Mouse (Mus musculus): ENCODE measurements around the gene Gm43191.
"Not testable (repeated sequence)": the region's sequence is repeated elsewhere in the genome, so short reads cannot be mapped to it uniquely, and the experiment has no call there.

Gm43191 gene

DNA sequence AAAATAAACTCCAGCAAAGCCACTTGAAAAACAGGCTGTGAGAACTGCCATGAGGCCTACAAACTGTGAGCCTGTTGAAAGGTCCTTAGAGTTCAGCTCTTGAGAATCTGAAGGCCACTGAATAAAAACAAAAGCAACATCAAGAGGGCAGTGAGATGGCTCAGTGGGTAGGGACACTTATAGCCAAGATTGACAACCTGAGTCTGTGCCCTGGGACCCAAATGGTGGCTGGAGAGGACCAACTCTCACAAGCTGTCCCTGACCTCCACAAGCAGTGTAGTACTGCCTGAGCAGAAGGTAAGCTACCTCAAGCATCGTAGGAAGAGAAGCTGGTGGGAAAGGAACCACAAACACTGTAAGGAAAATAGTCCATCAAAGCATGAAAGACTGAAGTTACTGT is at the start of gene Gm43191:
Gm43191 (minus strand) TSS at position 101 of the 400 bp plus-strand sequence.
- in situ Hi-C loops (cut with MseI, MboI) = no loop called here

DNA sequence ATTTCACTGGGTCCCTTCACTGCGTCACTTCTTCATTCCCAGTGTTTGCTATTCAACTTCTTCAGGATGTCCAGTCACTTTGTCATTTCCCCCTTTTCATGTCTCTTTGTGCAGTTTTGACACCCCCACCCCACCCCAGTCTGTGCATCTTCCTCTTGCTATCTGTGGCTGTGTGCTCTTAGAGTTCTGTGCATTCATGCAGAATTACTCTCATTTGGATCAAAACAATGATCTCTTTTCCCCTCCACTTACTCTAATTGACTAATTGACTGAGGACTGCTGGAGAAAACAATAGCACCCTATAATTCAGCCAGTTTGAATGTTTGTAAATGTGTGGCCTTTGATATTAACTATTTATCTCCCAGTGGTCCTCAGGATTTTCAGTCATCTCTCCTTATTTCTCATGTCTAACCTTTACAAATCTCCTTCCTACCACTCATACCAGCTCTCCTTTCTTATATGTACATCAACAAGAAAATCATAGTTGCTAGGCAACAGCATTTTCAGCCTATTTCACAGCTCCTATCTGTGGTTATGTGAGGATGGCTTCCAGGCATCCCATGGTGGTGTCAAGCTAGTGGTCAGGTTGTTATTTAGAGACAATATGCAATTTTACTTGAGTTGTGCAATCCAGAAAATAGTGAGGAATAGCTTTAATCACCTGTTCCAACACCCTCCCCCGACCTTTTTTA is 48.6 kb upstream of the Gm43191 start:
- in situ Hi-C loops (cut with MseI, MboI) = no loop called here

DNA sequence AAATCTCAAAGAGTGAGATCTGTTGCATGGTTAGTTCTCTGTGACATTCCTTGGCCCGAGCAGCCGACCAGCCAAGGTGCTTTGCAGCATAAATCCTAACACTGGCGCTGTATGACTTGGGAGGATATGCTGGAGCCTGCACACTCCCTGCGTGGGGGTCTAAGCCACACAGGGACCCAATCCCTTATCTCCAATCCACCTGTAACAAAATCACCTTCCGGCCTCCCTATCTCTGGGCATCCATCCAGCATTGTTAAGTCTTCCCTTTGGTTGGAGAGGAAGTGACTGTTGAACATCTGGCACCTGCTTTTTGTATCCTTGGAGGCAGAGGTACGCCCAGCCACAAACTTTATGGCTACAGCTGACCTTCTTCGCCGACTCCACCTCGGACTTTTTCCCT is 45.7 kb upstream of the Gm43191 start:
- in situ Hi-C loops (cut with MseI, MboI) = no loop called here

DNA sequence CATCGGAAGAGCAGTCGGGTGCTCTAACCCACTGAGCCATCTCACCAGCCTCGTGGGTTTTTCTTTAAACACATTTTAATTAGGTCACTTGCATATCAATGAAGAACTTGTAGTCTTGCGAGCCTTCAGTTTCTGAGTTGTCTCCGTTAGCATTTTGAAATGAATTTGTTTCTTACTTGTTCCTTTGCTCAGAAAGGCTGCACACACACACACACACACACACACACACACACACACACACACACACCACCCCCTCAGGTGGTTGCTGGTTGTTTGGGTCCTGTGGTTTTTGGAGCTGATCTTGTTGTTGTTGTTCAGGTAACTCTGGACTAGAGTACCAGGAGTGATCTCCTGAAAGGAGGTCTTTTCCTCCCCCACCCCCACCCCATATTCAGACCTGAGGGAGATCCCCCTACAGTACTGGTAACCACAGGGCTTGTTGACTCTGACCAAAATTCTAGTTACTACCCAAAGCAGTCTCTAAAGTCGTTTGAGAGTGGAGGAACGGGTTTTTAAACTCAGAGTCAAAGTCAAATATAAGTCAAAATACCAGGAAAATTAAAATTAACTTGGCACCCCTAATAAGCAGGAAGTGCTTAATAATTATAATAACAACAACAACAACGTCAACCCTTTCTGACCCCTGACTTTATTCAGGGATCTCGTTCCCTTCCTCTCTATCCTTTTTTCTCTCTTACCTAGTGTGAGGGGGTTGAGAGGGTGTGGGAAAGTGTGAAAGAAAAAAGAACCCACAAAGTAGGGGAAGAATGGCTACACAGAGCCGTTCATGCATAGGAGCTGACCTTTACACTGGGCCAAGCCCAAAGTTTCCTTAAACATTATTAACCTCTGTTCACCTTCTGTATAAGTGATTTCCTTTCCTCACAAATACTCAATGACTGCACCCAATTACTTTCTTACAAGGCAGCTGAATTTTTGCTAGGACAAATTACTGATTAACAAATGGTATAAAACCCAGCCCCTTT is 42.7 kb upstream of the Gm43191 start:
- in situ Hi-C loops (cut with MseI, MboI) = no loop called here

DNA sequence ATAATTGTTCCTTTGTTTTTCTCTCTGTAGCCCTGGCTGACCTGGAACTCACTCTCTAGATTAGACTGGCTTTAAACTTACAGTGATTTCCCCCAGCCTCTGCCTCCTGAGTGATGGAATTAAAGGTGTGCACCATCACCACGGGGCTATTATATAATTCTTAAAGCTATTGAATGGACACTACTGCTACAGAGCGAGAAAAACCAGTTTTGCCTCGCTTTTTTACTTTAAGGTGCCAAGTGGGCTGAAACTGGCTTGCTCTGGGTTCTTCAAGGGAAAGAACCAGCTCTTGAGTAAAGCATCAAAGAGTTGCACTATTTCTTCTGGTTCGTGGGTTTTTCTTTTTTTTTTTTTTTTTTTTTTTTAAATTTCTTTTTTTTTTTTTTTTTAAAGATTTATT is 41.9 kb upstream of the Gm43191 start:
- in situ Hi-C loops (cut with MseI, MboI) = no loop called here

DNA sequence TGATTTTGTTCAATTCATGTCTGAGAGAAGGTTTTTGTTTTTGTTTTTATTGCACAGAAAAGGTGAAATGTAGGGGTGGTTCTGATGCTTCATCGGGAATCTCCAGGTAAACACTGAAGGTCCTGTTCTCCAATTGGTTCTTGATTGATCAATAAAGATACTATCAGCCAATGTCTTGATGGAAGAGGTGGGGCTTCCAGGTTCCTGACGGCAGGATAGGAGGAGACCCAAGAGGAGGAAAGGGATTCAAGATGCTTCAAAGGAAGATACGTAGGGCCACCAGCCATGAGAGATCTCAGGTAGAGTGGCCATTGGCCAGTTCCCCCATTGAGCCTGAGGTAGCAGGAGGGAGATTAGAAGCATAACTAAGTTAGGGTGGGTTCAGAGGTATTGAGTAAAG is 37.9 kb upstream of the Gm43191 start:
- in situ Hi-C loops (cut with MseI, MboI) = no loop called here

DNA sequence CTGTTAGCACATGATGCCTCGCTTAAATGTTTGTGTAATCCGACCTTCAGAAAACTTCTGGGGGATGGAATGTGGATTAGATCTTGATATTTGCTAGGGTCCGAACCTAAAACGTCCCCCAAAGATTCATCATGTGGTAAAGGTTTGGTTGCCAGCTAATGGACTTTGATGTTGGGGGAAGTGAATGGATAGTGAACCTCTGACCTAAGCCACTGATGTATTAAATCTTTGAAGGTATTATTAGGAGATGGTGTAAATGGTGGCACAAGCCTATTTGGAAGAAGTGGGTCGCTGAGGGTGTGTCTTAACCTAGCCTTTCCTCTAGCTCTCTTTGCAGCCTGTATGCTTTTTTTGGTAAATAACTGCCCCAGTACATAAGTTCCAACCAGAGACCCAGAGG is 32.0 kb upstream of the Gm43191 start:
- in situ Hi-C loops (cut with MseI, MboI) = no loop called here

DNA sequence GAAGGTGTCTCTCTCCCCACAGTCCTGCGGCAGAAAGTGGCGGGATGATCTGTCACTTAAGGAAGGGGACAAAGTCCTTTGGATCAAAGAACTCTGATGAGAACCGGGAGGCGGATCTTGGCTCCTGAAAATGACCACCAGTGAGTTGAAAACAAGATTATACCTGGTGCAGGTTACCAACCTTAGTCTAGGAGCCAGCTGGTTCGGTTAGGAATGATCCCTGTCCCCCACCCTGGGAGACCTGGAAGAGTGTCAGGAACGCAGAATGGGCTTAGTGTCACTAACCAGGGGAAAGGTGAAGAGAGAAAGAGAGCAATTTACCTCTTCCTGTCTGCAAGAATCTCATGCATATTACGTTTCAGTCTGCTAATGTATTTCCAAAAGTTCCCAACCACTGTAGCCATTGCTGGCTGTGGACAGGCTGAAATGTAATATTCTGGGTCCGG is 31.4 kb upstream of the Gm43191 start, which contains the start of gene Slc35a3:
Slc35a3 (minus strand) TSS at position 396 of the 446 bp plus-strand sequence.
- in situ Hi-C loops (cut with MseI, MboI) = no loop called here

DNA sequence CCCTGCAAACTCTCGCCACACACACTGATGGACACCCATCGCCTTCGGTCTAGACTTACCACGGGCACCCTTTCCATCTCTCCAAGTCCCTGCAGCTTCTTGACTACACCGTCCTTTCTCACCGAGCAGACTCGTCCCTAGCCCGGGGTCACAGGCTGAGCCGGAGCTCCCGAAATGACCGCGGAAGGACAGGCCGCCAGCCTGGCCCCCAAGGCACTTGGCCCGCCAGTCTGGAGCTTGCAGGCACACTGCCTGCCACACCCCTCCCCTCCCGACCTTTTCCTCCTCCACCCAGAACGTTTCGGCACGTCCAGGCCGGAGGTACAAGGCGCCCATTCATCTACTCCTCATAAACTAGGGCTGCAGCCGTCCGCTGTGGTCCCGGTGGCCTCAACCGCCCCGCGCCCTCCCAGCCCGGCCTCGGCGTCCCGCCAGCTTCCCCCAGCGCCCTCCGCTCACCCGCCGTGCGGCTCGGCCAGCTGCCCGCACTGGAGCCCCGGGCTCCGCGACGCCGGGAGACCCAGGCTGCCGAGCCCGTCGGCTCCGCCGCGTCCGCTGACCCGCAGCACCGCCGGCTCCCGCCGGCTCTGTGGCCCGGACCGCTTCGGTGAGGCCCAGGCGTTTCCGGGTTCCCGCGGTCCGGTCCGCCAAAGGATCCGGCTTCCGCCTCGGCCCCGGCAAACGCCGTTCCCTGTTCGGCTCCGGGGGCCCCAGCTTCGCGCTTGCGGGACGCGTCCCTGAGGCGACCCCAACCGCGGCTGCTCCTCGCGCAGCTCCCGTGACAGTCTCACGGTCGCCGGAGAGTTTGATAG is 30.8 kb upstream of the Gm43191 start:
- in situ Hi-C loops (cut with MseI, MboI) = no loop called here

DNA sequence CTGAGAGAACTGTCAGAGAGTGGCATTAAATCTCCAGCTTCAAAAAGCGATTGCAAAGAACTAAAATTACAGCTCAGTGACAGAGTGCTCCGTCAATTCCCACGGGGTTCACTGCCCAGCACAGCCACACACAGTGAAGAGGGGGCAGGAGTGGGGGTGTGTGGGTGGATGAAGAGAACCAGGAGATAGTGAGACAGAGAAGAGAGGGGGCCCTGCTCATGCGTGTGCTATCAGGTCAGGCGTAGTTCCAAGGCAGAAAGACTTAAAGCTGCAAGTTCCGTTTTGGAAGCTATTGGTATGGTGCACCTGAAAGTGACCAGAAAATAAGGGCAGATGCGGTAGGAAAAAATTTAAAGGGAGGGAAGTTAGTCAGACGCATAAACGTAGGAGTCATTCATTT is 29.9 kb upstream of the Gm43191 start:
- in situ Hi-C loops (cut with MseI, MboI) = no loop called here

DNA sequence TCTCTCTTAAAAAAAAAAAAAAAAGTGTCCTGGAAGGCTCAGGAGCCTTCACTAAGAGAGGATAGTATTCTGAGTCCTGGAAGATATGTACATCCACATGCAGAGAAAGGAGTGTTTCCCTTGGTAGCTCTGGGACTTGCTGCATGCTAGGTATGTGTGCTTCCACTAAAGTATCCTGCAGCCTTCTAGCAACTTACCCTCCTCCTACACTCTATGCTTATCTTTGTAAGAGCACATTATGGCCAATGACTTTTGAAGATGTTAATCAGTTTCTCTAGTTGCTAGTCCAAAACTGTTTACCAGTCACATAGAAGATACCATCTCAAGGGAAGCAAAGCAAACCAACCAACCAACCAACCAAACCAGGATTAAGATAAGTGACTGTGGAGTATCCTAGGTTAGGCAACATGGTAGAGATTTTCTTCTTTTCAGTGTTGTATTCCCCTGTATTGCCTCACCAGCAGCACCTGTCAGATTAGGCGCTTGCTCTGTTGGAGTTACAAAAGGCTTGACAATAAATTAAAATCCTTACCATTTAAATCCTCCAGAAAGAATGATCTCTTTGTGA is 24.7 kb upstream of the Gm43191 start:
- in situ Hi-C loops (cut with MseI, MboI) = no loop called here

DNA sequence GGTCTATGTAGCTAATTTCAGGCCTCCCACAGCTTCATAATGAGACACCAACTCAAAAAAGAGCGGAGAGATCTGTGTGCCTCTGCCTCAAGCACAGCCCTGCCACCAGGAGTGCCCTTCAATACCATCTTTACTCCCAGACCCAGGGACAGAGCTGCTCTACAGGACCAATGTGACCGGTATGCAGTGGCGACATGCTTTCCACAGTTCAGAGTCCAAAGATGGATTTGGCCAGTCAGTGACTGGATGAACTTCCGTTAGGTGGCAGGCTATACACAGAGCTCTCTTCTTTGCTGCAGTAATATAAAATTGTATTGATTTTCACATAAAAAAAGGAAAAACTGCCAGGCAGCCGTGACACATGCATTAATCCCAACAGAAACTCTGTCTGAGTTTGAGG is 22.8 kb upstream of the Gm43191 start:
- in situ Hi-C loops (cut with MseI, MboI) = no loop called here

DNA sequence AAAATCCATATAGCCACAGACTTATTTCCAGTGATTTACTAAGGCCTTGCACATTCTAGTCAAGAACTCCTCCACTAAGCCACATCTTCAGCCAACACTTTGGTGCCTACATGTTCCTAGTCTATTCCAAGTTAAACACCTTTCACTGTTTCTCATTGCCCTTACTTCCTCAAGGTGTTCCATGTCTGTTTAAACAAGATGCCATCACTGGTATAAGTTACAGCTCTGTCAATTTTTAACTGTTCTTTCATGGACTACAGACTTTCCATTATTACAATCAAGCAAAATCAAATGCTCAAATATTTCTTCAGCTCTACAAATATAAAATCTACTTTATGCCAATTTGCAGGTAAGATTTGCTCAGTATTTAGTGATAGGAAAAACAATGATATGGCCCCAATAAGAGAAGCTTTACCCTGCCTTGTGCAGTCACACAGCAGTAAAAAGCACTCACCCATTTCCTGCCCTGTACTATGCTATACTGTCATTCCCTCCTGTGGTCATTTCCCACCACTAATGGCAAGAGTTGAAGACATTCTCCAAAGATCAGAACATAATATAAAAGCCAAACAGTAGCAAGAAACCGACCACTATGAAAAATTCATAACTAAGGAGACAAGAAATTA is 21.7 kb upstream of the Gm43191 start:
- in situ Hi-C loops (cut with MseI, MboI) = no loop called here

DNA sequence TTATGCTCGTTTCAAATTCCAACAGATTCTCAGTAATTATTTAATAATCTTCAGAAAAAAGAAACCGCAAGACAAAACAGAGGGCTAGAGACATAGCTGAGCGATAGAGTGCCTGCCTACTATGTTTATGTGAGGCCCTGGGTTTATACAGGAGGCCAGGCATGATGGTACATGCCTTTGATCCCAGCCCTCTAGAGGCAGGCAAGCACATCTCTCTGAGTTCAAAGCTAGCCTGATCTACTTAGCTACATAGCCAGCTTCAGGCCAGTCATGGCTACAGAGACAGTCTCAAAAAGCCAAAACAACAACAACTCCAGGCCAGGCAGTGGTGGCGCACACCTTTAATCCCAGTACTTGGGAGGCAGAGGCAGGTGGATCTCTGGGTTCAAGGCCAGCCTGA is 20.5 kb upstream of the Gm43191 start:
- in situ Hi-C loops (cut with MseI, MboI) = no loop called here

DNA sequence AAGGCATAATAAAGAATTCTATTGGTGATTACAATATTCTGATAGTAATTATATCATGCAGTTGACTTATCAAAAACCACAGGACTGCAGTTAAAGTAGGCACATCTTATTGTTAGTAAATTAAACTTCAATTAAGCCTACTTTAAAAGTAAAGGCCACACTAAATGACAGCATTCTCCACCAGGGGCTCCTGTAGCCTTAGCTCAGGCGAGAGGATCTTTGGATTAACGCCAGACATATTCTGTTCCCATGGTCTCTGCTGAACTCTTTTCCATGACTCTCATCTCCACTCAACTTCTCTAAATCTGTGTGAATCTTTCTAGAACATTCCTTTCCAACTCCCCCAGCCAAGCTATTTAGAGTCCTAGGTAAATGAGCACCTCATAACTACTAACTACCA is 17.7 kb upstream of the Gm43191 start:
- in situ Hi-C loops (cut with MseI, MboI) = no loop called here

DNA sequence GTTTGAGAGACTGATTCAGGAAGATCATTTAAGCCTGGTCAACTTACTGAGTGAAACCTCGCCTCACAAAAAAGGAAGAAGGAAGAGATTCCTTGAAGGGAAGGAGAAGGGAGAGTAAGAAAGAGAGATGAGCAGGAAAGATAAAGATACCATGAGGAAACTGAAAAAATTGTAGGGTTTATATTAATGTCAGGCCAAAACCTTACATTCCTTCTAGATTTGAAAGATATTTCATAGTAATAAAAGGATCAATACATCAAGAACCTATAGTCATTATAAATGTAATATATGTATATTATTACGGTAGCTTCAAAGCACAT is 14.6 kb upstream of the Gm43191 start:
- in situ Hi-C loops (cut with MseI, MboI) = no loop called here

DNA sequence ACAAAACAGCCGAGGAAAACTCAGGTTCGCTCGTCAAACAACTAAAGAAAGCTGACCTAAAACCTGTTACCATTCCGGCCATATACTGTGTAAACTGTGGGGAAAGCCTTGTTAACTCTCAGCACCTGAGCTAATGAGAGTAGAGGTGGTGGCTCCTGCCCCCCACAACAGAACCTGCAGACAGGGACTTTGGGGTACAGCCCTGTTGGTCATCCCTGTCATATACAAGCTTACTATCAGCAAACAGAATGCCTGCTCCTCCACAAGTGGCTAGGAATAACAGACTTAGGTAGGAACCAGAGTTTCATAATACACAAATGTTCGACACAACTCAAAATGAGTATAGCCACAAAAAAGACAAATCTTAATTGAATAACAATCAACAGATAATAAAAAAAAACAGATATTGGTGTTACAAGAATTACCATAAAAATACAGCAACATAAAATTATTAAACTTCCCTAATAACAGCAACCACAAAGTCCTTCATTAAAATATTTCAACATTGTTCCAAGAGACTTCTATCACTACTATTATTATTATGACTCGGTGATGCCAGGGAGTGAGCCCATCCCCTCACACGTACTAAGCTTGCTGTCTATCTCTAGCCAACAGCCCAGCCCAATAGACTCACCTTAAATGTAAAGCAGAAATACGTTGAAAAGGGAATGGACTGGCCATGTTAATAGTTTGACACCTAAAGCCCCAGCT is 14.1 kb upstream of the Gm43191 start:
- in situ Hi-C loops (cut with MseI, MboI) = no loop called here

DNA sequence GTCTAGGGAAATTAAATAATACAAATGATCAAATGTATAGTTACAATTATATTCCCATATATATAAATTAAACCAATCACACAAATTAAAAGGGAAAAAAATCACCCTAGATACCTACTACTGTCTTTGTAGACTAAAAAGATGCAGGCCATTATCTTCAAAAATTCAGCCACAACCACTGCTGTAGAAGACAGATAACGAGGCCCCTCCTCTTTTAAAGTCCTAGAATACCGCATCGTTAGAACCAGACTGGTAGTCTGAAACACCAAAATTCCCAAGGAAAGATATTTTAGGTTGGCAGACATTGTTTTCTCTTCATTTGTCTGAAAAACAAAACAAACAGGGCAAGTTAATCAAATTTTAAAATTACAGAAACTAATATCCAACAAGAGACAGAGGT is 13.3 kb upstream of the Gm43191 start:
- in situ Hi-C loops (cut with MseI, MboI) = no loop called here

DNA sequence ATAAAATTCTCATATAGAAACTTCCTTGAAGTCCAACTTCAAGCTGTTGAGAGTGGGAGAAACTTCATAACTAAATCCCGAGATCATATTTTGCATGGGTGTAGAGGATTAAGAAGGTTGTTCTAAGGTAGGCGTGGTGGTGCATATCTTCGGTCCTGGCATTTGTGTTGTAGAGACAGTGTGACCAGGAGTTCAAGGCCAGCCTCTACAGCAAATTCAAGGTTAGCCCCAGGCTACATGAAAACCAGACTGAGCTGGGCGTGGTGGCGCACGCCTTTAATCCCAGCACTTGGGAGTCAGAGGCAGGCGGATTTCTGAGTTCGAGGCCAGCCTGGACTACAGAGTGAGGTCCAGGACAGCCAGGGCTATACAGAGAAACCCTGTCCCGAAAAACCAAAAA is 16.8 kb downstream of the Gm43191 start:
- in situ Hi-C loops (cut with MseI, MboI) = not testable (repeated sequence)

DNA sequence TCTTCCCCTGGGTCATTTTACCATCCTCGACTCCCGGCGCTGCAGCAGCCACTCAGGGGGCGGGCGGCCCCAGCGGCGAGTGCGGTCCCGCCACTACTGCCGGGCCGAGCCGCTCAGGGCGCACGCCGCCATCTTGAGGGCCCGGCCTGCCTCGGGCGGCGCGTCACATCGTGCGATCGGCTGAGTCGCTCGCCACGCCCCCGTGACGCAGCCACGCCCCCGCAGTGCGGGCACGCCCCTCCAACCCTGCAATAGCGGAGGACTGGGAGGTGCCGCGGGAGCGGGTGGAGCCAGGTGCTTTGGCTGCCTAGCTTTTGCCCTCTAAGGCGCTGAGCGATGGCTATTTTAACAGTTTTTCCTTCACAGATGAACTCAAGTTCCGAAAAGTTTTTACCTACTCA is 18.6 kb downstream of the Gm43191 start, which contains the start of gene Mfsd14a:
Mfsd14a (minus strand) TSS at position 215 of the 401 bp plus-strand sequence.
- in situ Hi-C loops (cut with MseI, MboI) = no loop called here
